Mouse (Mus musculus) kidney, postnatal 36 days (tissue): ENCODE data around the gene Serpinb2.

Source experiments
- DNase-seq, 2 experiments: peaks; one replicate each; pipeline ENCODE4 v3.0.0; 2021 to 2022; ENCODE audit warnings: mixed read lengths in 2 of 2

Serpinb2 gene

GRCm38 (mm10) chr1:107511252-107511651, at the start of gene Serpinb2:
Gene Serpinb2, plus strand, starts transcription at chr1:107511423.
- DNase-seq = no peak

- DNase-seq = no peak
These were observed 31.3 kb upstream of the Serpinb2 start for GRCm38 (mm10) chr1:107479909-107480308.

DNA sequence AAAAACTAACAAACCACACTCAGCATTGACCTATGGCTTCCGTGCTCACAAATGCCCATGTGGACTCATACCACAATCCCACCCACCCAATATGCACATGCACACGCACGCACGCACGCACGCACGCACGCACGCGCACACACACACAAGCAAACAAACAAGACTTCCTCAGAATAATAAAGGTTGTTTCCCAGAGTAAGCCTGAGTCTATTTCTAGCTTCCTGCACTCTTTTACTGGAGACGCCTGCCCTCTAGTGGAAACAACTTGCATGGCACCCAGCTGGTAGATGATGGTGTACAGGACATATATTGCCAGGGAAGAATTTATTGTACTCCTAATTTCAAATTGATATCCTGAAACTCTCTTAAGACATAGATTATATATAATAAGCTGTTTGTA, 29.8 kb upstream of the Serpinb2 start:
- DNase-seq = peak; percentile 51 to 84

DNA sequence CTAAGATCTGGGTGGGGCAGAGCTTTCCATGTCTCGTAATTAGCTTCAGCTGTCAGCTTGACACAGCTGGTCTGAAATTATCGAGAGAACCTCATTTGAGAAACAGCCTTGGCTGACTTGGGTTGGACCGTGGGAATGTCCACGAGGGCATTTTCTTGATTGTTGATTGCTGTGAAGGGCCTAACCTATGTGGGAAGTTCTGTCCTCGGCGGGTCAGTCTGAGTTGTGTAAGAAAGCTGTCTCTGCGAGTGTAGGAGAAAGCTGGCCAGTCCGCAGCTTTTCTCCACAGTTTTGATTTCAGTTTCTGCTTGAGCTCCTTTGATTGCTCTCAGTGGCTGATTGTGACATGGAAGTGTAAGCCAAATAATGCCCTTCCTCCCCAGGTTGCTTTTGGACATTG, 21.6 kb upstream of the Serpinb2 start:
- no peak for DNase-seq

GRCm38 (mm10) chr1:107496789-107497188, 14.4 kb upstream of the Serpinb2 start:
- DNase-seq = no peak

- no peak for DNase-seq
These were observed 9.2 kb upstream of the Serpinb2 start for GRCm38 (mm10) chr1:107502025-107502424.

DNA sequence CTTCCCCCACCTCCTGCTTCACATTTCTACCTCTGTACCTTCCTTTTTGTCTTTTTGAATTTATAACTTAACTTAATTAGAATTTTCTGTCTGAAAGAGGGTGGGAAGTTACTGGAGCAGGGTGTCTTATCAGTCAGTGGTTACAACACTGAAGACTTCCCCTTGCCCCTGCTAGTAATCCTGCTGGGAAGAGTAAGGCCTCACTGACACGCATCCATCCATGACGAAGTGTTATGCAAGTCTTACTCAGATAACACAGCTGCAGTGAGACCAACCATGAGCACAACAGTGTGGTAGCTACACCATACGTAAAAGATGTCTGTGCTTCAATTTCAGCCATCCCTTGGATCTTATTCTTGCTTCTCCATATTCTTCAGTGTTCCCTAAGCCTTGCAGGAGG, 7.9 kb upstream of the Serpinb2 start:
- DNase-seq = no peak

DNA sequence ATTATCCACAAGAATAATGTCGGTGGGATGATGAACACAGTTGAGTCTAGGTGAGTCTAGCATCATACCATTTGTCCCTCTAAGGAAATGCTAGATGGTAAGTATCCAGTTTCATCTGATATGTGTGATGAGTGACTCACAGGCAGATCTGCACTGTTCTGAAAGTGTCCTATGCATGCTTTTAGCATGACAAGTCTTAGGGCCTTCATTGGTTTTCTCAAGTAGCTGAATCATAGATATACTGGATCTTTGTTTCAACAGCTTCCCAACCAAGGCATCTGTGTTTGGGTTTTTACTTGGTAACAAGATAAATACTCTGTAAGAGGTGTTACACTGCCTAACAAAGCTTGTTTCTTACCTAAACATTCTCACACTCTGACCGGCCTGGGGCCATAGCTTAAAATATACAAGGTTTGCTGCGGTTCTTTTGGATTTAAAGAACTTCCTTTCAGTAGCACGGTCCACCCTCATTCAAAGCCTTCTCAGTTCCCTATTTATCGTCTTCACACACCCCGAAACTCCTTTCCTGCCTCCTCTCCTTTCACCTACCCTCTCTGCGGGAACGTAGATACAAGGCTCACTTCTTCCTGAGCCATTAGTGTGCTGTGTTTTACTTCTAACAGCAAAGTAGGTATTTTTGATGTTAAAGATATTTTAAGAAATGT, 5.2 kb upstream of the Serpinb2 start:
- no peak for DNase-seq

- no peak for DNase-seq
These were observed 1.2 kb downstream of the Serpinb2 start for GRCm38 (mm10) chr1:107512194-107513138.

GRCm38 (mm10) chr1:107513530-107513929, 2.3 kb downstream of the Serpinb2 start:
- DNase-seq = no peak

DNA sequence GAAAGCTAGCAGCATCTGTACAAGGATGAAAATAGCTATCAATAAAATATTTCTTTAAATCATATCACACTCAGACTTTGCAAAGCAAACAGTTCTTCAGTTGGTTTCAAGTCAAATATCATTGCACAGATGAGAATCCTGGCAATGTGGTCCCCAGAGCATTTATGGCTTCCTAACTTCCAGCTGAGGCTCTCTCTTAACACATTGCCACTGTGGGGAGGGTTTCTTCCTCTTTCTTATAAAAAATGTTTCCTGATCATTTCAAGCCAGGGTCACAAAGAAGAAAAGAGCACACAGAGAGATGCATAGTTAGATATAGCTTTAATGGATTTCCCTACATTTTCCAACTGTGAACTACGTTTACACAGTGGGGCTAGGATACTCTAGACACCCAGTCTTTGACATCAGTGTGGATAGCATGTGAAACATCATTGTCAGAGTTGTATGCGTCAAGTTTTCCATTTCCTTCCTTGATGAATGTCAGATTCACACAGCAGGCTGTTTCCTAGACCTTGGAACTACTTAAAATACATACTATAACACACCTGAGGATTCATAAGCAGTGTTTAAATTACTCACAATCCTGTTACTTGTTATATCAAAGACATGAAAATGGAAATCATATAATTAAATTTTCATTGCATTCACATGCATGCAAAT, 4.7 kb downstream of the Serpinb2 start:
- DNase-seq = no peak

GRCm38 (mm10) chr1:107525592-107525991, 14.4 kb downstream of the Serpinb2 start:
- DNase-seq = no peak

- no peak for DNase-seq
These were observed 17.3 kb downstream of the Serpinb2 start for GRCm38 (mm10) chr1:107528325-107529078.

GRCm38 (mm10) chr1:107529365-107530052, 18.3 kb downstream of the Serpinb2 start:
- DNase-seq = no peak

- DNase-seq = no peak
These were observed 22.5 kb downstream of the Serpinb2 start for GRCm38 (mm10) chr1:107533736-107534135.

- DNase-seq = no peak
These were observed 26.2 kb downstream of the Serpinb2 start for GRCm38 (mm10) chr1:107537435-107537834.

DNA sequence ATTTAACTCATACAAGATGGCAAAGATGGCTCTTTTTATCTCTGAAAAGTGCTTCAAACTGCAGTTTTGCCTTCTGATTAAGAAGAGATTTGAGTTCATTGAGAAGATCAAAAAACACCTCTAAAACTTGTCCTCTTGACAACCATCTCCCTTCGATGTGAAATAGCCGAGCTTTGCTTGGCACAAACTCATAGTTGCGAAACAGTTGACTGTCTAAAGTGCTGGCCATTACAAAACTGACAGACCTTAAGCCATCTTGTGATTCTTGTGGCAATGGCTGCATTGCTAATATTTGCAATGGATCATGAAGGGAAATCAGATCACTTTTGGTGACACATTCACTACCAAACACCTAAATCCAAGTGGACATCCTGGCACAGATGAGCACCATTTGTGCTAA, 48.3 kb downstream of the Serpinb2 start:
- no peak for DNase-seq

DNA sequence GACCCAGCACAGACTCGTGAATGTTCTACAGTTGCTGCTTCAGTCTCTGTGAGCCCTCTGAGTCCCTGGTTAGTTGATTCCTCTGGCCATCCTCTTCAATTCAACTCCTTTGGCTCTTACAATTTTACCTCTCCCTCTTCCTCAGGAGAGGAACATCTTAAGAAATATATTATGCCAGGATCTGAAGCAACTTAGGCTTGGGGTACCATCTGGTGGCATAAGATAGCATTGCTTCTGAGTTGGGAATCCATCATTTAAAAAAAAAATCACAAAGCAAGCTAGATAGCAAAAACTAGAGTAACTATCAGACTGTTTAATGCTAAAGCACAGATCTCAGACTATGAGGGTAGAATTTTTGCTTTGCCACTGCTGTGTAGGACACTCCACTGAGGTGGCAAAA, 50.9 kb downstream of the Serpinb2 start:
- no peak for DNase-seq

DNA sequence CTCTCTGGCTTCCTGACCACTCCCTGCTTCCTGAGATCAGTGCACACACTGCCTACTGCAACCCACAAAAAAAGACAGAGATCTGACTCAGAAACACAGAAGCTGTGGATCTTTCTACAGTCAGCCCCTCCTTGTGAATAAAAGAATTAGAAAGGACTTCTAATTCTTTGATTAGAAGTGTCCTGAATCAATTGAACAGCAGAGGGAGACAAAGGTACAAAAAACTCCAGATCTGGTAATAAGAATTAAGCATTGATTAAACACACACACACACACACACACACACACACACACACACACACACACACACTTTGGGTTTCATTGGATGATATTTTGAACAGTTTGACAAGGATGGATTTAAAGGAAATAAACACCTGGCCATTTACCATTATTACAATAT, 54.4 kb downstream of the Serpinb2 start:
- DNase-seq = peak; percentile 3 to 18

DNA sequence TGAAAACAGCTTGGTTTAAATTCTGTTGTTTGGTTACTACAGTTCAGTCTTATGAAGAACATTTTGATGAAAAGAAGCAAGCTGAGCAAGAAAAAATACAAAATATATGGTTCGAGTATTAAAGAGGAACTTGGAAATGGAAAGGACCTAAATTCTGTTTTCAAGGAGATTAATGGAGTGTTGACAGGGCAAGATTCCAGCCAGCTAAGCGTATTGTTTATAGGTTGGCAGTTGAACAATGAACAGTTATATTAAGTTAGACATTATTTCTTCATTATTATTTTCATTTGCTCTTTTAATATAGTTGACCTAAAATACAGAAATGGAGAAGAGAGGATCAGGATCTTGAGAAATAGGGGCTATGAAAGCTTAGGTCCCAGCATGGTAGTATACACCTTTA, 64.9 kb downstream of the Serpinb2 start:
- no peak for DNase-seq

DNA sequence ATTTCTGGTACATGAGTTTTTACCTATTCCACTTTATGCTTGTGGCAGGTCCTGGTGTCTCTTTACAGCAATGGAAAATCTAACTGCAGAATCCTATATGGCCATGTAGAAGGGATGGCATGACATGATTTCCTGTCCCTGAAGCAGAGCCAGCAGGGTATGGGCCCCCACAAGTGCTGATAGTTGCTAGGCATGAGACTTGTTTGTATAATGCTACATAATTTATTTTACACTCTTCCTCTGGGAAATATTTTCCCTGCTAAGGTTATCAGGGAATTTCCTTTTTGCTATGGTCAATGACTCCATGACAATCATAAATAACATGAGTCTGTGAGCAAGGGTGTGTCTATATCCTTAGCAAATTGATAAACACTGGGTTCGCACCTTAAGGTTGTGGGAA, 66.3 kb downstream of the Serpinb2 start:
- DNase-seq = no peak

- DNase-seq = no peak
These were observed 70.0 kb downstream of the Serpinb2 start for GRCm38 (mm10) chr1:107581220-107581619.
